Mouse (Mus musculus): ENCODE measurements around the gene Gtf3c4.

Gtf3c4 gene

DNA sequence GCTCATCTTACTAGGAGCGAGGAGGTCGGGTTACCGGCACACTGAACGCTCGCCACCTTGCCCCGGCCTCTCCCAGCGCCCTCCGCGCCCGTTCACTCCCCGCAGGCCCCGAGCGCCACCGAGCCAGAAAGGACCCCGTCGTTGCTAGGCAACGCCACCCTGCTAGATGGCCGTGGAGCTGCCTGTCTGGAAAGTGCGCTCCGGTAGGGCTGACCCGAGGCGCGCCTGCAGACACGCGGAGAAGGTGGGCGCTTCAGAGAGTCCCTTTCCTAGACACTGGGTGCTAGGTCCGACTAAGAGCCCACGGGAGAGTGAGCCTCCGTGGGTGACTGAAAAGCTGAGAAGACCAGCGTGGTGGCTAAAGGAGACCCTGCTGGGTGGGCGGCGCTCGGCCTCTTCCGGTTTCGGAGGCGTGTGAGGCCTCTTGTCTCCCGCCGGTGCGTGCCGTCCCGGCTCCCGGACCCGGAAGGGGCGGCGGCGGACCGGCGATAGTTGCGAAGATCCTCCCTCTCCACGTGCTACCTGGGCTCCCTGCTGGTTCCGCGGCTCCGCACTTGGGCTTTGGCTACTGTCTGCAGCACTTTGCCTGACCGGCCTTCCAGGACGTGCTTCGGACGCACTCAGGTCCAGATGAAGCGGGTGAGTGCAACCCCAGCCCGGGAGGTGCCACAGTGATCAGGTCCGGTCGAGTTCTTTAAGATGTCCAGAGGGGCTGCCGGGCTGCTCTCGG lies at the start of gene Gtf3c4, which contains the start of gene Ddx31:
Gene Gtf3c4 (minus strand): TSS at position 139 of the 730 bp plus-strand sequence.
Gene Ddx31 (plus strand): TSS at position 185 of the 730 bp plus-strand sequence.
- in situ Hi-C loops (cut with MboI, MseI) = loop anchor here (5.0 kb wide), 1 partner anchor 217 kb away; the partner anchor contains the start of gene Cfap77

DNA sequence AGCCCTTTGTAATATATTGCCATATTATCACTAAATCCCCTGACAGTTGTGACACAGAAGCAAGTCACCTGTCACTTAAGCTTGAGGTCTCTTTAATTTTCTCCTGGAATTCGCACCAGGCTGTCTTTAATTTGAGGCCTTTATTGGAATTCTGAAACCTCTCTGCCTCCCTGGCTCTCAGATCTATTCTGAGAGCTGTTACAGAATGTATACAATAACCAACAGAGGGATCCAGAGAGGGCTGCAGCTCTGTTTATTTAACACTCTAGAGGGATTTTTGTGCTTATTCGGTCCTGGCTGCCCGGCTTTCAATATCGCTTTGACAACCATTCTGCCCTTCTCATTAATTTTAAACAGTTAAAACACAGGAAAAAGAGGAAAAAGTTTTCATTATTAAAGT lies 44.8 kb upstream of the Gtf3c4 start:
- in situ Hi-C loops (cut with MboI, MseI) = no loop called here

DNA sequence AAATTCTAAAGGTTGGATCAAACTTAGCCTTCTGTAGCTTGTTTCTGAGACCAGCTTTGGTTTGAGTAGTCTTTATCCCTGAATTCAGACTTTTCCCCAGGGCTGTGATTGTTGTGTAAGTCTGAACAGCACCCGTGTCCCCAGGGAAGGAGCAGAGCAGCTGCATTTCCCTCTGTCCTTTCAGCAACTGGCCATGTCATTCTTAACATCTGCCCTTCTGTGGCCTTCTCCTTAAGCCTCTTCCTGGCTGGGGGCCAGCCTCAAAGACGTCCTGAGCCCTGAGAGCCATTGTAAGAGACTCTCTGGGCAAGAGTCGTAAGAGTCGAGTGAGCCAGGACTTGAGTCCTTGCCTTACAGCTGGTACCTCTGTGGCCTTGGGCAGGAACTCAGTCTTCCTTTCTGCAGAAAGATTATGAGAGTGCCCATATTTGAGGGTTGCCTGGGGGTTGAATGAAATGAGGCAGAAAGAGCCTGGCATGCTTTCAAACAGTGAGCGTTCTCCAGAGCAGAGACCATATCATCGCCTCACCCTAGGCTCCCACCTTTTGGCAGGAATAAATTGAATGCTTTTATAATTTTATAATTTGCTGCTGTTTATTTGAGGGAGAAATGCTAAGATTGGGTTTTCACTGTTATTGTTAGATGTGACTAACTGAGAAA lies 42.8 kb upstream of the Gtf3c4 start:
- in situ Hi-C loops (cut with MboI, MseI) = no loop called here

DNA sequence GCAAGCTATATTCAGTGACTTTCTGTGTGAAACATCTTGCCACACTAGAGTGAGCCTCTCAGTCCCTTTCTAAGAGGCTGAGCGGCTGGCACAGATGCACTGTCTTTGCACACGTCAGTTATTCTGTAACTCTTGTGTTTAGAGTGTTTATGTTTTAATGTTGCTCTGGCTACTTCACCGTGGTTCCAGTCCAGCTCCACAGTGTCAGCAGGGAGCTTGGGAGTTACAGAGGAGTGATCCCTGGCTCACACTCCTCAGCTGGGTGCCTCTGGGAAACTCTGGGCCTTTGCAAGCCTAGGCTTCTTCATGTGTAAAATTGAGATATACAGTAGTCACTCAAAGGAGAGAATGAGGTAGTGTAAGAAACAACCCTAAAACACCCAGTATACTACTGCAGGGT lies 41.9 kb upstream of the Gtf3c4 start:
- in situ Hi-C loops (cut with MboI, MseI) = no loop called here

DNA sequence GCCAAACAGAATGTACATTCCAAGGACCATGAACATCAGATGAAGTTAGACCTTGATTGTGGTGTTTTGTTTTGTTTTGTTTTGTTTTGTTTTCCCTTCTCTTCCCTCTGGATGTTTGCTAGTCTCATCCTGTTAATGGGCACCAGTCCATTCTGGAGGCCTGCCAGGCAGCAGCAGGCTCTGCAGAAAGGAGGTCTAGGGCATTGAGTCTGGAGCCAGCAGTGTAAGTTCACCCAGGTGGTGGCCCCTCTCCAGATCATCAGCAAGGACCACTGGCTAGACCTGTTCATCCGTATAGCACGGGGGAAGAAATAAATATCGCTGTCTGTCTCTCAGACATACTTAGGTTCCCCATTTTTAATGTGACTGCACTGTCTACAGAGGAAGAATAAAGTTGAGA lies 41.1 kb upstream of the Gtf3c4 start:
- in situ Hi-C loops (cut with MboI, MseI) = no loop called here

DNA sequence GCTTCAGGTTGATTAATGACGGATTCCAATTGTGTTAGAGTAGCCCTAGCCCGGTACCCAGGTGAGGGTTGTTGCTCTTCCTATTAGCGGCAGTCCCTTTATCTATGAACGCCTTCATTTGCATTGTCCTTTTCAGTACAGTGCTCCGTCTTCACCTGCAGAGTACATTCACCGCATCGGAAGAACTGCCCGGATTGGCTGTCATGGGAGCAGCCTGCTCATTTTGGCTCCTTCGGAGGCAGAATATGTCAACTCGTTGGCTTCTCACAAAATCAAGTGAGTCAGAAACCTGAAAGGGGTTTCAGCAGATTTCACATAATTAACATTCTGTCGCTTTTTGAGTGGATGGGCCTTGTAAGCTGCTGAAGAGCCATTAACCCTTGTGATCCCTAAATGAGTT lies 35.4 kb upstream of the Gtf3c4 start:
- in situ Hi-C loops (cut with MboI, MseI) = no loop called here

DNA sequence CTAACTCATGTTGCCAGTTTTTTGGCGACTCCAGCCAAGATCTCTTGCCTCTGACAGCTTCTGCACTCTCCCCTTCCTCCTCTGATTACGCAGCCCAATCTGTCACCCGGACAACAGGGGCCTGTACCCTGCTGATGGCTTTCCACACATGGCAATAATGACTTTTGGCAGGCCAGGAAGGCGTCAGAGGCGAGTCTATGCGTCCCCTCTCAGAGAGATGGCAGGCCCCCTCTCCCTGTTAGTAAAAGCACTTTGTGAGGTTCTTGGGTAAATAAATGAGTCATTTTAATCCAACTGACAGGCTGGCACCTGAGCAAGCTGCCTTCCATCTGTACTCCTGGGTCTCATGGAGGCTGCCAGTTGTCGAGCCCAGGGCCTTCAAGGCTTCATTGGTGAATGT lies 27.3 kb upstream of the Gtf3c4 start:
- in situ Hi-C loops (cut with MboI, MseI) = no loop called here

DNA sequence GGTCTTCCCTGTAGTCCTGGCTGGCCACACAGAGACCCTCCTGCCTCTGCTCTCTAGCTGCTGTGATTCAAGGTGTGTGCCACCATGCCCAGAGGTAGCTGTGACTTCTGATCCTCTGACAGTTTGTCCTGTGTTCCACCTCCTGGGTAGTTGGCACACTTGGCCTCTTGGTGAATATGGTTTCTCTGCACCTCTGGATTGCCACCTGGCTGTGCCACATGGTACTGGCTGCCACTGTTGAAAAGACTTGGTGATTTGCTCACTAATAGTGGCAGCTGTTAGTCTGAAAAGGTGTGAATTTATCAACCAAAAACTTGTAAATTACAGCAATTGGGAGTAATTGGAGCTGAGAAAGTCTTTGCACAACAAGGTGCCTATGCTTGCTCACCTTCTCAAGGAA lies 23.7 kb upstream of the Gtf3c4 start:
- in situ Hi-C loops (cut with MboI, MseI) = no loop called here

DNA sequence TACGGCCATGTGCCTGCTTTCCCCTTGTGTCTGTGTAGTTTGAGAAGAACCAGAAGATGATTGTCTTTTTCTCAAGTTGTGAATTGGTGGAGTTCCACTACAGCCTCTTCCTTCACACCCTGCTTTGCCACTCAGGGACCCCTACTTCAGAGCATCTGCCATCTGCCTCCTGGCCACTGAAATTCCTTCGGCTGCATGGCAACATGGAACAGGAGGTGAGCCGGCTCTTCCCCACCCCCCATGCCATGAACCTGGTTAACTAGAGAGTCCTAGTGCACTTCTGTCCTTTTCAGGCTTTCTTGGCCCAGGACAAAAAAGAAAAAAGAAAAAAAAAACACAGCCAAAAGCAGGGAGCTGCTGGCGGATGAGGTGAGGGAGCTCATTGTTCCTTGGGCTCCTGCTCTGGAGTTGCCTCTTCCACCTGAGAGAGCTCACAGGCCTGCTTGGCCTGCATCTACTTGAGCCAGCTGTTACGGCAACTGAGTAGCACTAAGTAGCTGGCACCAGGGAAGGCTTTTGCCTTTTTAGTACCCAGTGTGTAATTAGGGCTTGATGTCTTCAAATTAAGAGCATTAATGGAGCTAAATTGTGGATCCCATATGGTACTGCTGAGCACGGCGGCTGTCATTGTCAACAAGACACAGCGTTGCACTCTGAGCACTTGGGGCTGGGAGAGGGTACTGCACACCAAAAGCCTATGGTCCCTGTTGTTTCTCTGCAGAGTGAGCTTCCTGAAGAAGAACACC lies 20.7 kb upstream of the Gtf3c4 start:
- in situ Hi-C loops (cut with MboI, MseI) = no loop called here

DNA sequence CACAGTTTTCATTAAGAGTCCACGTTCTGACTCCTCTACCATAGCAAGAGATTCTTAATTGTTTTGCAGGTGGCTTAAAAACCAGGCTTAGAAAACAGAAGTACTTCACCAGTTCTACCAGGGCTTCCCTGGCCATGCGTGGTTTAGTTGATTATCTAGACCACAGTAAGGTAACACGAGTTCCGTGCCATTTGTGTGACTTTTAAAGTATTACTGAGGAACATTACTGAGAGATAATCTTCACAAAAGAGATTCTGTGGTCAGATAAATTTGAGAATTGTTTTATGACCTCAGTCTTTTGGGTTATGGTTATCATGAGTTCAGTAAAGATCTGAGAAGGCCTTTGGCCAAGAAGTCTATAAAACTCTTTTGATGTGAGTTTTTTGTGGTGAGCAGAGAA lies 19.1 kb upstream of the Gtf3c4 start:
- in situ Hi-C loops (cut with MboI, MseI) = no loop called here

DNA sequence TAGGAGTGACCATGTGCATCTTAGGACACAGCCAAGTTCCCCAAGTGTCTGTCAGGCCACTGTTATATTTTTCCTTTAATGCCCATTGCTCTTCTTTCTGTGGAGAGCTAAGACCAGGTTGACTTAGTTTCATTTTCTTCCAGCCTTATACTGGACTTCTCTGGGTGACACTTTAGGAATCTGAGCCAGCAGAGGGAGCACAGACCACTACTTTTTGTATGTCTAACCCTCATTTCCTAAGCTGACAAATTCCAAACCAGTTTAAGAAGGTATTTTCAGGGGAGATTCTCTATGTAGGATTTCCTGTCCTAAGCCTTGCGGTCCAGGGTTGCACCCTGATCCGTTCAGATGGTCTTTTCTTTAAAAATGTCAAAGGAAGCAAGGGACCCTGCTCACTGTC lies 15.6 kb upstream of the Gtf3c4 start:
- in situ Hi-C loops (cut with MboI, MseI) = no loop called here

DNA sequence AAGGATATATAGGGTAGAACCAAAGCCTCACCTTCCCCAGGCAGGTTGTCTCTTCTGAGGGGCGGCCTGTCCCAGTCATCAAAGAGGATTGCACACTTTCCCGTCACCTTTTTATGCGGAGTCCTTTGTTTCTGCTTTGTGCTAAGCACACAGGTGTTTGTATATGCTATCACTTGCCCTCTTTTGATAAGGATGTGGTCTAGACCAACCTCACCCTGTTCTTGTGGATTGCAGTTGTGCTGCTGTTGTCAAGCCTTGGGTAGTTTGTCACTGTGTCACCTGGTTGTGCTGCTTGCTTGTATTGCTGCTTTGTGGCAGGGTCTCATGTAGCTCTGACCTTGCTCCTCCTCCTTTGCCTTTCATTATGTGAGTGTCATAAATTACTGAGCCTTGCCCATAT lies 12.4 kb upstream of the Gtf3c4 start:
- in situ Hi-C loops (cut with MboI, MseI) = no loop called here

DNA sequence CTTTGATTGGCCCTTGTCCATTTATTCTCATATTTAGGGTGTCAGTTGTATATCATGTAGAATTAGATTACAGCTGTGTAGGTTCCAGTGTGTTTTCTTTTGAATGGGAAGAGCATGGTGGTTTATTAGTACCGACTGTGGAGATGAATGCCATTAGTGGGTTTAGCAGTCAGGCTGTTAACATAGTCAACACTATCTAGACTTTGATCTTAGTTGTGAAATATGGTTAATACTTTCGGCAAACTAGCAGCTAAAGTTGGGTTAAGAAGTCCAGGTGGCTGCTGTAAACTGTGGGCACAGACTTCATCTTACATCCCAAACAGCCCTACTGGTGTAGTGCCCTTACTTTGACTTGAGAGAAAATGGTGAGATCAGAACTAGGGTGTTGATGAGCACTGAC lies 8.7 kb upstream of the Gtf3c4 start:
- in situ Hi-C loops (cut with MboI, MseI) = no loop called here

DNA sequence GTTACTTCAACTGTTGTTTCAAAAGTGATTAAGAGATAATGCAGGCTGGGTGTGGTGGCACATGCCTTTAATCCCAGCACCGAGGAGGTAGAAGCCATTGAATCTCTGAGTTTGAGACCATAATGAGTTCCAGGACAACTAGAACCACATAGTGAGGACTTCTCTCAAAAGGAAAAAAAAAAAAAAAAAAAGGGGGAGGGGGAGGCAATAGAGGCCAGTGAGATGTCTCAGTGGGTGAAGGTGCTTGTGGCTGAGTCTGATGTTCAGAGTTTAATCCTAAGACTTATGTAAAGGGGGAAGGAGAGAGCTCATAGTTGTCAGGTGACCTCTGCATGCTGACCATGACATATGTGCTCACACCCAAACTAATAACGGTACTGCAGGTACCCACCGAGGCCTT lies 1.9 kb upstream of the Gtf3c4 start:
- in situ Hi-C loops (cut with MboI, MseI) = loop anchor here (5.0 kb wide), 1 partner anchor 215 kb away; the partner anchor contains the start of gene Cfap77

DNA sequence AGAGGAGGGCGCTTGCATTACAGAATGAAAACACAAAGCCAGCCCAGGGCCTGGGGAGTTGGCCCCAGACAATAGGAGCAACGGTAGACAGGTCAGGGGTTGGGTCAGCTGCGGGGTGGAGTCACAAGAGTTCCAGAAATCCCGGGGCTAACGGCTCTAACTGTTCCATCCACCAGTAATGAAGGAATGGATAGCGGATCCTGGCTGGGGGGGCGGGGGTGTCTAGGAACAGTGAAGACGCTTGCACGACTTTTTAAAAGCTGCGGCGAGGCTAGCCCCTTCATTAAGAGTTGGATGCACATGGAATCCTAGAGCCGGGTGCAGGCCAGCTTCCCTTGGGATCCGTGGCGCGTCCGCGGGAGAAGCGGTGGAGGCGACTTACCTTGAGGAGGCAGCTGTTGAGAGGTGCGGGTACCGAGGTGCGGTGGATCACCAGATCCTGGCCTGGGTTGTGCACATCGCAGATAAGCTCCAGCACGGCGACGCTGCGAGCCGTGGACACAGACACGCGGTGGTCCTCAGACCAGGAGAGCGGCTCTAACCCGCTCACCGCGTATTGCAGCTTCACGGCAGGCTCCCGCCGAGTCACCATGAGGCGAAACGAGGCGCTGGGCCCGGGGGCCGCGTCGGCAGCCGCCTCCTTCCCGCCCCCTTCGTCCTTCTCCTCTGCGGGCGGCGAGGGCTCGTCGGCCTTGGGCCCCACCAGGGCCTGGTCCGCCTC lies 499 bp downstream of the Gtf3c4 start:
- in situ Hi-C loops (cut with MboI, MseI) = loop anchor here (5.0 to 10.0 kb wide), 2 partner anchors 218 to 775 kb away; partner anchors contain the start of genes Cfap77 and Rapgef1

DNA sequence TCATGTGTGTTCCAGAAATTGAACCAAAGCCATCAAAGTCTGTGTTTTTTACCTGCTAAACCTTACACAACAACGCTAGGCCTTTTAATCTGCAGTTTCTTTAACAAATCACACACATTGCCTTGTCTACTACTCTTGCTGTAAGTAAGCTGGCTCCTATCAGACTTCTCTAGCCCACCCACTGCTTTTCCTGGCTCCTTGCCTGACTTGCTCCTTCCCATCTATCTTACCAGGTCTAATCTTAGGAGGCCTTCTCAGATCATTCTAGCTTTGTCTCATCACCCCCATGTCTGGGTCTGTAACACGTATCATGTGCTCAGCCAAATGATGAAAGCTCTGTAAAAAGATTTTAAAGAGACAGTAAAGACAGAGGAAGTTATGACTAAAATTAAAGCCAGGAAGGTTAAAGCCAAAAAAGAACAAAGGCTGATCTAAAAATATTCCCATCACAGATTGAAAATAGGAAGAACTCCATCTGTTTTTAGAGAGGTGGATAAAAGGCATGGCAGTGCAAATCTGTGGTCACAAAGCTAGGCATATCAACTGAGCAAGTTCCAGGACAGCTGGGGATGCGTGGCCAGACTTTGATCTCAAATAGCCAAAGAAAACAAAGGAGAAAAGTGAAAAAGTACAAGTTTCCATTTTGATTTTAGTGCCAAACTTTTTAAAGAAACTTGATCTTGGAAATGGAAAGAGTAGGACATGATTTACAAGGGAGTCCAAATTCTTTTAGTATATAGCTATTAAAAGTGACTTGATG lies 3.8 kb downstream of the Gtf3c4 start:
- in situ Hi-C loops (cut with MboI, MseI) = loop anchor here (10.0 kb wide), 1 partner anchor 778 kb away; the partner anchor contains the start of gene Rapgef1

DNA sequence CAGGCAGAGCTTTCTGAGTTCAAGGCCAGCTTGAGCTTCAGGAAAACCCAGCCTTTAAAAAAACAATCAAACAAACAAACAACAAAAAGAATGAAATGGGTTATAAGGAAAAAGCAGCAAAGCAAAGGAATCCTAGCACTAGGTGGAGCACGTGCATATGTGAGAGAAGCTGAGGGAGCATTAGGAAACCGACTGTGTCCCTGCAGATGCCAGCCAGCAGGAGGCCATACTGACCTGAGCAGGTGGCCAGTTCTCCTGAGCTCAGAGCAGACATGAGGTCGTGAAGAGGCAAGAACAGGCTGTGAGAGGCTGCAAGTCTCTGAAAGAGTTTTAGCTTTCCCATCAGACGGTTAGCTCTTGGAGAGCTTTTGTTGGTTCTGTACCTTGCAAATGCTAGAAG lies 10.9 kb downstream of the Gtf3c4 start:
- in situ Hi-C loops (cut with MboI, MseI) = no loop called here

DNA sequence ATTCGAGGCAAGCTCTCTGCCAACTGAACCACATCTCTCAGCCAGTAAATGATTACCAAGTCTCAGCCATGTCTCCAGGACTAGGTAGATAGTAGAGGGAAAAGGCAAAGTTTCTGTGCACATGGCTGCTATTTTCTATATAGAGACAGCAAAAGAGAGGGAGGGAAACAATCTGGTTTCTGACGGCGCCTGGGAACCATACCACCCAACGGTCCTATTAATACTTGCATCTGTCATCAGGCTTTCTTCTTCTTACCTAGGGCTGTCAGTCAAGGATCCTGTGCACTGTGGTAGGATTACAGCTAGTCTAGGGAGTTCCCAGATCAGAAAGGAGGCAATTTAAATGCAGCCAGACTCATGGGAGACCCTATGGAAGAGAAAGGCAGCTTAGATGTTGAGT lies 21.3 kb downstream of the Gtf3c4 start:
- in situ Hi-C loops (cut with MboI, MseI) = no loop called here

DNA sequence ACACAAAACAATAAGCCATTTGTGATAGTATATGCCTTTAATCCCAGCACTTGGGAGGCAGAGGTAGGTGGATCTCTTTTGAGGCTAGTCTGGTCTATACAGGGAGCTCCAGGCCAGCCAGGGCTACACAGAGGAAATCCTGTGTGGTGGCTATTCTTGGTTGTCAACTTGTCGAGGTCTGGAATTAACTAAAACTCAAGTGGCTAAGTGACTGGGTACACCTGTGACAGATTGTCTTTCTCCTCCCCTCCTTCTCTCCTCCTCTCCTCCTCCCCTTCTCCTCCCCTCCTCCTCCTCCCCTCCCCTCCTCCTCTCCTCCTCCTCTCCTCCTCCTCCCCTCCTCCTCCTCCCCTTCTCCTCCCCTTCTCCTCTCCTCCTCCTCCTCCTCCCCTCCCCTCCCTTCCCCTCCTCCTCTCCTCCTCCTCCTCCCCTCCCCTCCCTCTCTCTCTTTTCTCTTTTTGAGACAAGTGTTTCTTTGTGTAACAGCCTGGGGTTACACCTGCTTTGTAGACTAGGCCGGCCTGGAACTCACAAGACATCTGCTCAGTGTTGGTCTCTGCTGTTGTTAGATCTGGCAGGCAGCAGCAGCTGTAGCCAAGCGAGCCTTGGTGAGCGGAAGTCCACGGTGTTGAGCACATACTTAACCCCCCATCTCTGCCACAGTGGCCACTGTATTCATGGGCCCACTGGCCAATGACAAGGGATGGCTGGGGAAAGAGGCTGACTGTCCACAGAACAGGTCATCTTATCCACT lies 29.7 kb downstream of the Gtf3c4 start:
- in situ Hi-C loops (cut with MboI, MseI) = no loop called here

DNA sequence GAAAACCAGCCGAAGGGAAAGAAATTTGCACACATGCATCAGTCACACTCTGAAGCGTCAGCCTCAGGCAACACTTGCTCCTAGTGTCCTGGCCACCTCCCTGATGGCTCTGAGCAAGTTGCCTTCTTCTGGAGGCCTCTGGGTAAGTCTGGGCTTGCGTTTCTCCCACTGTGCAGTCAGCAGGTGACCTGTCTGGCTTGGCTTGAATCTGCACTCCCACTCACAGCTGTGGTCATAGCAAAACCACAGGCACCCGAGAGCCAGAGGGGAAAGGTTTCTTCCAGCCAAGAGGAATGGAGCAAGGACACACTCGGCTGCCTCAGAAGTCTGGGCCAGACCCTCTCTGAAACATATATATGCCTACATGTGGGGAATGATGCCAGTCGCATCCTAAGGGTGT lies 31.3 kb downstream of the Gtf3c4 start:
- in situ Hi-C loops (cut with MboI, MseI) = no loop called here

All from T-helper 2 cell (primary cell).